Mouse (Mus musculus): ENCODE results near the gene Nom1. TPM values are rescaled to one million over a fixed set of nuclear protein-coding genes. Genes with fewer than 3 reads are reported as not detected.

Gene Nom1
- polyA plus RNA-seq, 1 experiment from 2014 or later: 26.0 TPM

- no peaks in the 10 kb centered on the region; the same call in 1 of the 2 replicates for H3K4me1 ChIP-seq (replicated peaks; ENCODE audit: control insufficient read depth, insufficient read depth, low read length)
- no peak for ATAC-seq
- no peak overlapping the region for H3K4me2 ChIP-seq (ENCODE audit: low read length)
- H3K9me3 ChIP-seq (ENCODE audit: control insufficient read depth, low read length): no peaks in the 10 kb centered on the region
- no peaks in the 10 kb centered on the region for H3K36me3 ChIP-seq (ENCODE audit: control insufficient read depth, insufficient read depth)
- H3K27ac ChIP-seq (ENCODE audit: low read length): no peak overlapping the region
- no peaks in the 10 kb centered on the region for H3K27me3 ChIP-seq (replicated peaks; ENCODE audit: control insufficient read depth, insufficient read depth, low read length)
- 84% methylated on average over 3 of the region's 3 CpGs for WGBS
- no peak overlapping the region for H3K4me3 ChIP-seq (replicated peaks; ENCODE audit: low read length)
- no peak overlapping the region for H3K9ac ChIP-seq (replicated peaks; ENCODE audit: low read depth, low read length)
These were observed 72.5 kb downstream of the Nom1 start for GRCm38 (mm10) chr5:29507013-29507412.

Other genes with a start within 250 kb of the Nom1 start
- gene Rnf32, start 238.7 kb upstream of the Nom1 start, polyA plus RNA-seq (2015; fragmentation: Nextera tagmentation; extraction: Ambion mirVana): 18.1 and 19.6 TPM in 2 replicates
- 30.7 and 31.5 TPM in 2 replicates for gene Lmbr1, start 56.3 kb upstream of the Nom1 start, polyA plus RNA-seq (2015; fragmentation: Nextera tagmentation; extraction: Ambion mirVana)
- gene Mnx1, start 43.8 kb downstream of the Nom1 start, polyA plus RNA-seq (2015; fragmentation: Nextera tagmentation; extraction: Ambion mirVana): not detected in 2 replicates
- 31.6 and 32.8 TPM in 2 replicates for gene Ube3c, start 134.6 kb downstream of the Nom1 start, polyA plus RNA-seq (2015; fragmentation: Nextera tagmentation; extraction: Ambion mirVana)

Data from forebrain, embryonic 16.5 days (tissue).